ENCODE assay signal across 8 mouse cellular contexts in the genomic region with DNA sequence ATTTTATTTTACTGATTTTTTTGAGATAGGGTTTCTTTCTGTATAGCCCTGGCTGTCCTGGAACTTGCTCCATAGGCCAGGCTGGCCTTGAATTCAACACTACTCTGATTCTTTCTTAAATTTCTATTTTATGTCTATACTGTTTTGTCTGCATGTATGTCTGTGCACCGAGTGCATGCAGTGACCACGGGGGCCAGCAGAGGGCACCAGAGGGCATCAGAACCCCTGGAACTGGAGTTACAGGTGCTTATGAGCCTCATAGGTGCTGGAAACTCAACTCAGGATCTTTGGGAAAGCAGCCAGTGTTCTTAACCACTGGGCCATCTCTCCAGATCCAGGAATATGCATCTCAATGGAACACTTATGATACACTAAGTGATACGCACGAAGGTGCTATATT.
DNase-seq lines count a peak whose midpoint lies in the region; ATAC-seq and TF ChIP-seq lines count a peak whose summit lies in the region.

No protein-coding gene starts in this region.

- intact Hi-C loops in heart, postnatal 25 days (cut with DNase I), result no loop called here
- intact Hi-C loops in left cerebral cortex, postnatal 25 days (cut with DNase I), result no loop called here

- peak; percentile 36; the same call in 1 of the 2 replicates for TF ChIP-seq CTCF in G1E (IDR thresholded peaks at IDR 0.05; ENCODE audit: low read depth, low read length)

- no peaks in the 10 kb centered on the region for H3K27me3 ChIP-seq in G1E (ENCODE audit: insufficient read depth, low read length)

- DNase-seq in heart, adult 11 months, result peak; percentile 80
- DNase-seq in heart, postnatal 25 days (ENCODE audit: low spot score), result no peak
- peak; percentile 33 for DNase-seq in 3T3-L1 (ENCODE audit: low read depth, low spot score)
- no peak for DNase-seq in G1E (ENCODE audit: low spot score)
- DNase-seq in kidney, postnatal 36 days, result peak; percentile 24 to 67
- peak; percentile 53 for DNase-seq in testis, postnatal 14 days (ENCODE audit: low spot score)
- DNase-seq in urinary bladder, postnatal 36 days (ENCODE audit: low spot score in 2 of 2), result no peak
- no peak for DNase-seq in left cerebral cortex, postnatal 25 days (ENCODE audit: low spot score in 2 of 2)

- H3K4me1 ChIP-seq in G1E (ENCODE audit: insufficient read depth, low read depth, low read length), result no peaks in the 10 kb centered on the region

- no peaks in the 10 kb centered on the region for H3K36me3 ChIP-seq in G1E (replicated peaks)

- peaks cover 38% of the 10 kb centered on the region for H3K9me3 ChIP-seq in G1E (replicated peaks)

- ATAC-seq in G1E (ENCODE audit: extremely low read depth, insufficient number of reproducible peaks, low FRiP score, poor library complexity, severe bottlenecking), result no peak; the same call in 1 of the 2 replicates

- no peak overlapping the region for H3K4me3 ChIP-seq in G1E (ENCODE audit: low read depth, low read length)

Comparison
In these comparisons a context has a peak if more than half of its experiments do, and no peak if none do; other contexts are left out.
1. DNase-seq: peak in heart, adult 11 months (single experiment), 3T3-L1 (single experiment), kidney, postnatal 36 days (2 of 2) and testis, postnatal 14 days (single experiment); none in heart, postnatal 25 days (single experiment), G1E (single experiment), urinary bladder, postnatal 36 days (0 of 2) and left cerebral cortex, postnatal 25 days (0 of 2).